Mouse (Mus musculus): Measurements from ENCODE around the gene Sema5a. TPM values are rescaled to one million over a fixed set of nuclear protein-coding genes. Genes with fewer than 3 reads are reported as not detected.

Sema5a gene
- polyA plus RNA-seq, 1 experiment, result 6.4 TPM

- Histone ChIP-seq H3K27me3 (ENCODE audit: control insufficient read depth, insufficient read depth, insufficient read length) (no peaks in the 10 kb centered on the region), H3K79me2 (ENCODE audit: control insufficient read depth, insufficient read depth) (peaks cover 36% of the 10 kb centered on the region), H3K4me3 (ENCODE audit: insufficient read depth, poor library complexity, severe bottlenecking) (no peak overlapping the region), H3K79me3 (ENCODE audit: low read depth) (peaks cover 4% of the 10 kb centered on the region), H3K36me3 (ENCODE audit: control insufficient read depth, insufficient read depth) (no peaks in the 10 kb centered on the region), H3ac (ENCODE audit: control insufficient read depth, insufficient read length, low read depth) (no peak overlapping the region)
- TF ChIP-seq FOSL1 (IDR thresholded peaks at IDR 0.05; ENCODE audit: insufficient read depth, low read length, poor library complexity, severe bottlenecking) (no peak), MYOD1 (IDR thresholded peaks at IDR 0.05; ENCODE audit: control insufficient read depth, insufficient read length, low read depth) (no peak), CEBPB (IDR thresholded peaks at IDR 0.05; ENCODE audit: low read depth) (no peak), CTCF (IDR thresholded peaks at IDR 0.05; ENCODE audit: control insufficient read depth, insufficient read depth, insufficient read length) (no peak)
Observed at GRCm38 (mm10) chr15:32265378-32265934, 20.8 kb downstream of the Sema5a start.

- Histone ChIP-seq H3K27me3 (ENCODE audit: control insufficient read depth, insufficient read depth, insufficient read length) (no peaks in the 10 kb centered on the region), H3K79me2 (ENCODE audit: control insufficient read depth, insufficient read depth) (peaks cover 27% of the 10 kb centered on the region), H3K4me3 (ENCODE audit: insufficient read depth, poor library complexity, severe bottlenecking) (no peak overlapping the region), H3ac (ENCODE audit: control insufficient read depth, insufficient read length, low read depth) (no peak overlapping the region), H3K79me3 (ENCODE audit: low read depth) (peaks cover 4% of the 10 kb centered on the region), H3K36me3 (ENCODE audit: control insufficient read depth, insufficient read depth) (no peaks in the 10 kb centered on the region)
- no peak for TF ChIP-seq CTCF (IDR thresholded peaks at IDR 0.05; ENCODE audit: control insufficient read depth, insufficient read depth, insufficient read length)
- no peak for TF ChIP-seq USF1 (IDR thresholded peaks at IDR 0.05; ENCODE audit: low read depth)
- no peak for TF ChIP-seq MYOD1 (IDR thresholded peaks at IDR 0.05; ENCODE audit: control insufficient read depth, insufficient read length, low read depth)
- no peak for TF ChIP-seq MAX (IDR thresholded peaks at IDR 0.05)
- no peak for TF ChIP-seq FOSL1 (IDR thresholded peaks at IDR 0.05; ENCODE audit: insufficient read depth, low read length, poor library complexity, severe bottlenecking)
- TF ChIP-seq MYOG (IDR thresholded peaks at IDR 0.05; ENCODE audit: control insufficient read depth, extremely low read depth, insufficient read length), result no peak
- no peak for TF ChIP-seq CEBPB (IDR thresholded peaks at IDR 0.05; ENCODE audit: low read depth)
Observed at GRCm38 (mm10) chr15:32266122-32266820, 21.7 kb downstream of the Sema5a start.

GRCm38 (mm10) chr15:32270106-32270505 lies 25.5 kb downstream of the Sema5a start:
- H3K79me2 ChIP-seq (ENCODE audit: control insufficient read depth, insufficient read depth), result no peaks in the 10 kb centered on the region
- H3K4me3 ChIP-seq (ENCODE audit: insufficient read depth, poor library complexity, severe bottlenecking), result no peak overlapping the region
- TF ChIP-seq CEBPB (IDR thresholded peaks at IDR 0.05; ENCODE audit: low read depth) (no peak), FOSL1 (IDR thresholded peaks at IDR 0.05; ENCODE audit: insufficient read depth, low read length, poor library complexity, severe bottlenecking) (no peak), CTCF (IDR thresholded peaks at IDR 0.05; ENCODE audit: control insufficient read depth, insufficient read depth, insufficient read length) (no peak), MYOD1 (IDR thresholded peaks at IDR 0.05; ENCODE audit: control insufficient read depth, insufficient read length, low read depth) (no peak), MAX (IDR thresholded peaks at IDR 0.05) (no peak), USF1 (IDR thresholded peaks at IDR 0.05; ENCODE audit: low read depth) (no peak), MYOG (IDR thresholded peaks at IDR 0.05; ENCODE audit: control insufficient read depth, extremely low read depth, insufficient read length) (no peak)
- H3K36me3 ChIP-seq (ENCODE audit: control insufficient read depth, insufficient read depth), result no peaks in the 10 kb centered on the region
- no peaks in the 10 kb centered on the region for H3K79me3 ChIP-seq (ENCODE audit: low read depth)
- no peaks in the 10 kb centered on the region for H3K27me3 ChIP-seq (ENCODE audit: control insufficient read depth, insufficient read depth, insufficient read length)
- H3ac ChIP-seq (ENCODE audit: control insufficient read depth, insufficient read length, low read depth), result no peak overlapping the region

GRCm38 (mm10) chr15:32273925-32274324 lies 29.3 kb downstream of the Sema5a start:
- no peaks in the 10 kb centered on the region for H3K27me3 ChIP-seq (ENCODE audit: control insufficient read depth, insufficient read depth, insufficient read length)
- H3K4me3 ChIP-seq (ENCODE audit: insufficient read depth, poor library complexity, severe bottlenecking), result no peak overlapping the region
- H3K79me2 ChIP-seq (ENCODE audit: control insufficient read depth, insufficient read depth), result no peaks in the 10 kb centered on the region
- TF ChIP-seq USF1 (IDR thresholded peaks at IDR 0.05; ENCODE audit: low read depth) (no peak), MYOD1 (IDR thresholded peaks at IDR 0.05; ENCODE audit: control insufficient read depth, insufficient read length, low read depth) (no peak), CEBPB (IDR thresholded peaks at IDR 0.05; ENCODE audit: low read depth) (no peak), FOSL1 (IDR thresholded peaks at IDR 0.05; ENCODE audit: insufficient read depth, low read length, poor library complexity, severe bottlenecking) (no peak), MAX (IDR thresholded peaks at IDR 0.05) (no peak), CTCF (IDR thresholded peaks at IDR 0.05; ENCODE audit: control insufficient read depth, insufficient read depth, insufficient read length) (no peak), MYOG (IDR thresholded peaks at IDR 0.05; ENCODE audit: control insufficient read depth, extremely low read depth, insufficient read length) (no peak)
- H3ac ChIP-seq (ENCODE audit: control insufficient read depth, insufficient read length, low read depth), result no peak overlapping the region
- no peaks in the 10 kb centered on the region for H3K36me3 ChIP-seq (ENCODE audit: control insufficient read depth, insufficient read depth)
- no peaks in the 10 kb centered on the region for H3K79me3 ChIP-seq (ENCODE audit: low read depth)

GRCm38 (mm10) chr15:32275020-32275419 lies 30.4 kb downstream of the Sema5a start:
- Histone ChIP-seq H3K79me3 (ENCODE audit: low read depth) (no peaks in the 10 kb centered on the region), H3K27me3 (ENCODE audit: control insufficient read depth, insufficient read depth, insufficient read length) (no peaks in the 10 kb centered on the region)
- TF ChIP-seq CTCF (IDR thresholded peaks at IDR 0.05; ENCODE audit: control insufficient read depth, insufficient read depth, insufficient read length) (no peak), FOSL1 (IDR thresholded peaks at IDR 0.05; ENCODE audit: insufficient read depth, low read length, poor library complexity, severe bottlenecking) (no peak)

GRCm38 (mm10) chr15:32278600-32278999 lies 34.0 kb downstream of the Sema5a start:
- H3K27me3 ChIP-seq (ENCODE audit: control insufficient read depth, insufficient read depth, insufficient read length), result no peaks in the 10 kb centered on the region
- H3K4me3 ChIP-seq (ENCODE audit: insufficient read depth, poor library complexity, severe bottlenecking), result no peak overlapping the region
- TF ChIP-seq MYOG (IDR thresholded peaks at IDR 0.05; ENCODE audit: control insufficient read depth, extremely low read depth, insufficient read length) (no peak), FOSL1 (IDR thresholded peaks at IDR 0.05; ENCODE audit: insufficient read depth, low read length, poor library complexity, severe bottlenecking) (no peak), CTCF (IDR thresholded peaks at IDR 0.05; ENCODE audit: control insufficient read depth, insufficient read depth, insufficient read length) (no peak), MAX (IDR thresholded peaks at IDR 0.05) (no peak), CEBPB (IDR thresholded peaks at IDR 0.05; ENCODE audit: low read depth) (no peak), USF1 (IDR thresholded peaks at IDR 0.05; ENCODE audit: low read depth) (no peak), MYOD1 (IDR thresholded peaks at IDR 0.05; ENCODE audit: control insufficient read depth, insufficient read length, low read depth) (no peak)
- no peaks in the 10 kb centered on the region for H3K79me3 ChIP-seq (ENCODE audit: low read depth)
- H3K36me3 ChIP-seq (ENCODE audit: control insufficient read depth, insufficient read depth), result no peaks in the 10 kb centered on the region
- no peak overlapping the region for H3ac ChIP-seq (ENCODE audit: control insufficient read depth, insufficient read length, low read depth)
- H3K79me2 ChIP-seq (ENCODE audit: control insufficient read depth, insufficient read depth), result no peaks in the 10 kb centered on the region

More at GRCm38 (mm10) chr15:32275020-32275419, 30.4 kb downstream of the Sema5a start:
- Histone ChIP-seq H3K4me3 (ENCODE audit: insufficient read depth, poor library complexity, severe bottlenecking) (no peak overlapping the region), H3ac (ENCODE audit: control insufficient read depth, insufficient read length, low read depth) (no peak overlapping the region), H3K36me3 (ENCODE audit: control insufficient read depth, insufficient read depth) (no peaks in the 10 kb centered on the region), H3K79me2 (ENCODE audit: control insufficient read depth, insufficient read depth) (no peaks in the 10 kb centered on the region)
